ENCODE assay signal across 19 mouse cellular contexts in the genomic region with DNA sequence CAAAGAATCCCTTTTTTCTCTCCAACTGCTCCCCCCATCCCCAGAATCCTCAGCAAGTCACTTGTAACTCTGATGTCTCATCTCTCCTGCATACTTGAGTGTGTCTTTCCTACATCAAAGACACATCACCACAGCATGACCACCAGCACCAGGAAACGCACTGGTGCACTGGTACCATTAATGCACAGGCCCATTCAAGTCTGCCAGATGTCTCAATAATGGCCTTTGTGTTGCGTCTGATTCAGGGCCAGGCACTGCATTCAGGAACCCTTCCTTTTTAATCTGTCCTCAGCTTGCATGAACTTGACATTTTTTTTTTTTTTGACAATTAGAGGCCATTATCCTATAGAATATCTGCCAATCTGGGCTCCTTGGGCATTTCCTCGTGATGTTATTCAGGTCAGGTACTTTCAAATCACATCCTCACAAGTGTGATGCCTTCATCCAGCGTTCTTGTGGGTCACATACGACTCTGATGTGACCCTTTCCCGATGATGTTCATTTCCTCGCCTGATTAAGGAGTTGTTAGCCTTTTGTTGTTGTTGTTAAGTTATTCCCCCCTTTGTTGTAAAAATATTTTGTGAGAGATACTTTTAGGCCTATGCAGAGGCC. TPM values are rescaled to one million over a fixed set of nuclear protein-coding genes. Genes with fewer than 3 reads are reported as not detected.
A peak's percentile ranks its signal among the peaks of the same experiment; 100 is the strongest.
DNase-seq lines count a peak whose midpoint lies in the region; ATAC-seq and TF ChIP-seq lines count a peak whose summit lies in the region.
"Had no signal": no experiment of that assay in that cellular context is flagged by ENCODE, and none has a peak within 500 bp of the region (broad histone marks: within the 10 kb centered on the region; RNA-seq: fewer than 3 reads in every experiment).

No protein-coding gene starts in this region.

- no peaks in the 10 kb centered on the region for H3K27me3 ChIP-seq in cerebellum, adult 2 months (ENCODE audit: control insufficient read depth, insufficient read depth, low read length)
- H3K27me3 ChIP-seq in hindbrain, embryonic 12.5 days: no peaks in the 10 kb centered on the region
- H3K27me3 ChIP-seq in hindbrain, embryonic 13.5 days: no peaks in the 10 kb centered on the region
- H3K27me3 ChIP-seq in neural tube, embryonic 11.5 days (ENCODE audit: control insufficient read depth, insufficient read depth, low read length): no peaks in the 10 kb centered on the region
- H3K27me3 ChIP-seq: heart, embryonic 12.5 days; liver, embryonic 12.5 days; stomach, embryonic 15.5 days had no signal

- peak overlapping the region; percentile 21; the same call in 1 of the 2 replicates for H3K27ac ChIP-seq in cerebellum, adult 2 months (ENCODE audit: insufficient read depth, low read length)
- no peak overlapping the region for H3K27ac ChIP-seq in hindbrain, embryonic 12.5 days
- no peak overlapping the region for H3K27ac ChIP-seq in hindbrain, embryonic 13.5 days
- H3K27ac ChIP-seq in neural tube, embryonic 11.5 days (ENCODE audit: low read depth, low read length): no peak overlapping the region
- H3K27ac ChIP-seq: liver, embryonic 12.5 days; stomach, embryonic 15.5 days had no signal

- H3K4me3 ChIP-seq in cerebellum, adult 2 months (replicated peaks; ENCODE audit: insufficient read depth, low read depth, low read length): no peak overlapping the region
- no peak overlapping the region for H3K4me3 ChIP-seq in hindbrain, embryonic 12.5 days
- no peak overlapping the region for H3K4me3 ChIP-seq in hindbrain, embryonic 13.5 days
- H3K4me3 ChIP-seq in neural tube, embryonic 11.5 days (ENCODE audit: low read depth, low read length): no peak overlapping the region
- H3K4me3 ChIP-seq: heart, embryonic 12.5 days; liver, embryonic 12.5 days; stomach, embryonic 15.5 days had no signal

- peaks cover 7% of the 10 kb centered on the region for H3K4me1 ChIP-seq in cerebellum, adult 2 months (ENCODE audit: control insufficient read depth, insufficient read depth, low read length)
- peaks cover 30% of the 10 kb centered on the region for H3K4me1 ChIP-seq in hindbrain, embryonic 12.5 days
- peaks cover 31% of the 10 kb centered on the region for H3K4me1 ChIP-seq in hindbrain, embryonic 13.5 days (replicated peaks)
- H3K4me1 ChIP-seq in neural tube, embryonic 11.5 days (ENCODE audit: control insufficient read depth, insufficient read depth, low read length): peaks cover 11% of the 10 kb centered on the region
- H3K4me1 ChIP-seq: stomach, embryonic 15.5 days had no signal

- no peak for DNase-seq in cerebellum, adult 2 months
- DNase-seq in neural tube, embryonic 11.5 days (ENCODE audit: low spot score): peak; percentile 28
- DNase-seq in neural tube, embryonic 10.5 days (ENCODE audit: extremely low spot score, low spot score): no peak
- DNase-seq in retina, embryonic 14.5 days (ENCODE audit: low spot score): peak; percentile 9
- DNase-seq in adrenal gland, adult 18-20 months (ENCODE audit: low spot score in 2 of 2): no peak
- DNase-seq: adrenal gland, adult 2 months; cerebellum, adult 18-20 months; lung, embryonic 14.5 days; lung, postnatal 4 days; right cerebral cortex, adult 18-20 months; thymus, adult 2 months had no signal

- no peak overlapping the region for H3K4me2 ChIP-seq in hindbrain, embryonic 12.5 days (replicated peaks)
- no peak overlapping the region for H3K4me2 ChIP-seq in hindbrain, embryonic 13.5 days
- no peak overlapping the region for H3K4me2 ChIP-seq in neural tube, embryonic 11.5 days (ENCODE audit: low read depth)
- H3K4me2 ChIP-seq: heart, embryonic 12.5 days; liver, embryonic 12.5 days; lung, embryonic 14.5 days; stomach, embryonic 15.5 days had no signal

- no peaks in the 10 kb centered on the region for H3K9me3 ChIP-seq in hindbrain, embryonic 12.5 days (replicated peaks)
- H3K9me3 ChIP-seq in hindbrain, embryonic 13.5 days: no peaks in the 10 kb centered on the region
- H3K9me3 ChIP-seq in neural tube, embryonic 11.5 days (ENCODE audit: control insufficient read depth, low read length): no peaks in the 10 kb centered on the region
- H3K9me3 ChIP-seq: G1E; liver, embryonic 12.5 days; stomach, embryonic 15.5 days had no signal

- ATAC-seq in cerebellum, adult (ENCODE audit: insufficient number of reproducible peaks, low FRiP score, low TSS enrichment): no peak
- ATAC-seq in hindbrain, embryonic 12.5 days (ENCODE audit: low FRiP score): peak; percentile 52; the same call in 1 of the 2 replicates
- ATAC-seq in hindbrain, embryonic 13.5 days (ENCODE audit: low FRiP score): no peak
- no peak for ATAC-seq in neural tube, embryonic 11.5 days (ENCODE audit: insufficient read depth, low FRiP score, low TSS enrichment)
- ATAC-seq: CD4-positive, CD25-positive, alpha-beta regulatory T cell, adult 4 months; liver, embryonic 12.5 days had no signal

- WGBS in cerebellum, adult 2 months: 55% methylated on average over 7 of the region's 7 CpGs
- WGBS in hindbrain, embryonic 12.5 days: 29% methylated on average over 7 of the region's 7 CpGs
- 19% methylated on average over 7 of the region's 7 CpGs for WGBS in hindbrain, embryonic 13.5 days
- 43% methylated on average over 7 of the region's 7 CpGs for WGBS in neural tube, embryonic 11.5 days

- no peaks in the 10 kb centered on the region for H3K36me3 ChIP-seq in hindbrain, embryonic 12.5 days
- 0 out of 2 replicates have a peak, but pooled peaks cover 3% of the 10 kb centered on the region for H3K36me3 ChIP-seq in hindbrain, embryonic 13.5 days
- no peaks in the 10 kb centered on the region for H3K36me3 ChIP-seq in neural tube, embryonic 11.5 days (ENCODE audit: control insufficient read depth, insufficient read depth, low read length)
- H3K36me3 ChIP-seq: stomach, embryonic 15.5 days had no signal

- no peak for TF ChIP-seq CTCF in cerebellum, adult 2 months (IDR thresholded peaks at IDR 0.05; ENCODE audit: borderline replicate concordance, insufficient read depth, low read depth, low read length)

- H3K9ac ChIP-seq in hindbrain, embryonic 12.5 days: no peak overlapping the region
- H3K9ac ChIP-seq in hindbrain, embryonic 13.5 days: no peak overlapping the region
- H3K9ac ChIP-seq in neural tube, embryonic 11.5 days (ENCODE audit: low read length): no peak overlapping the region
- H3K9ac ChIP-seq: heart, embryonic 12.5 days; liver, embryonic 12.5 days; lung, embryonic 14.5 days; stomach, embryonic 15.5 days had no signal

- TF ChIP-seq POLR2A in cerebellum, adult 2 months (IDR thresholded peaks at IDR 0.05; ENCODE audit: borderline replicate concordance, insufficient read depth, low read length): no peak

RNA-seq across cellular contexts. Expression of a gene that starts 31.5 kb away (rescaled TPM):
- 19.0 and 20.1 TPM in 2 replicates for polyA plus RNA-seq in cerebellum, adult 2 months (2012; rRNA removed)
- polyA plus RNA-seq in hindbrain, embryonic 12.5 days (2016; fragmentation: Nextera tagmentation; extraction: Ambion mirVana): 11.5 and 11.9 TPM in 2 replicates
- polyA plus RNA-seq in hindbrain, embryonic 13.5 days (2015; fragmentation: Nextera tagmentation; extraction: Ambion mirVana): 9.3 and 11.6 TPM in 2 replicates
- 10.1 and 14.1 TPM in 2 replicates for polyA plus RNA-seq in neural tube, embryonic 11.5 days (2014; fragmentation: Nextera tagmentation; extraction: Ambion mirVana)
- total RNA-seq in adrenal gland, adult 18-20 months (2021): 10 to 100 TPM; 46.8 to 54.1 TPM

Comparison
In these comparisons a context has a peak if more than half of its experiments do, and no peak if none do; other contexts are left out.
1. DNase-seq: peak in neural tube, embryonic 11.5 days (single experiment) and retina, embryonic 14.5 days (single experiment); none in cerebellum, adult 2 months (0 of 2), neural tube, embryonic 10.5 days (single experiment) and adrenal gland, adult 18-20 months (0 of 2).